Mouse (Mus musculus) forebrain, postnatal 0 days (tissue): ENCODE measurements around the gene Arvcf. TPM values are rescaled to one million over a fixed set of nuclear protein-coding genes. Genes with fewer than 3 reads are reported as not detected.

Experiments used
- ATAC-seq: fragments of 200-750 bp; cut with Nextera tagmentation; 2 replicates; pipeline ENCODE4 v1.8.0; 2017; ENCODE audit warnings: mild to moderate bottlenecking, moderate library complexity
- DNase-seq: peaks from one replicate; pipeline ENCODE4 v3.0.0-alpha.2; 2015
- H3K27ac ChIP-seq: fragments of 300-500 bp; sonication (generic); 2 replicates; pipeline ENCODE4 v1.5.1; 2014; ENCODE audit warnings: low read depth, mild to moderate bottlenecking, antibody characterized with exemption, low read length, moderate library complexity, mixed read lengths
- H3K27me3 ChIP-seq: fragments of 300-500 bp; sonication (generic); 2 replicates; pipeline ENCODE4 v1.6.1; 2014; ENCODE audit warnings: mild to moderate bottlenecking, low read length, mixed read lengths; ENCODE audit not compliant: insufficient read depth
- H3K36me3 ChIP-seq: fragments of 300-500 bp; sonication (generic); 2 replicates; pipeline ENCODE4 v1.6.1; 2014; ENCODE audit warnings: mild to moderate bottlenecking, moderate library complexity; ENCODE audit not compliant: insufficient read depth
- H3K4me1 ChIP-seq: fragments of 300-500 bp; sonication (generic); 2 replicates; pipeline ENCODE4 v1.6.1; 2014; ENCODE audit warnings: antibody characterized with exemption; ENCODE audit not compliant: insufficient read depth
- H3K4me2 ChIP-seq: fragments of 300-500 bp; sonication (generic); 2 replicates; pipeline ENCODE4 v1.6.1; 2014; ENCODE audit warnings: low read depth, mild to moderate bottlenecking, moderate library complexity
- H3K4me3 ChIP-seq: fragments of 300-500 bp; sonication (generic); 2 replicates; pipeline ENCODE4 v1.5.1; 2014; ENCODE audit warnings: low read depth, low read length, mixed read lengths
- H3K9ac ChIP-seq: fragments of 300-500 bp; sonication (generic); 2 replicates; pipeline ENCODE4 v1.6.1; 2014; ENCODE audit warnings: mild to moderate bottlenecking
- H3K9me3 ChIP-seq: fragments of 300-500 bp; sonication (generic); 2 replicates; pipeline ENCODE4 v1.6.1; 2016; ENCODE audit warnings: low read length
- CTCF ChIP-seq: sonication (generic); IDR thresholded peaks from 2 replicates; pipeline ENCODE4 v1.5.1; 2016; ENCODE audit warnings: antibody characterized with exemption, control low read depth, low read depth
- WGBS: fragments of 180-500 bp; shearing (Covaris S2); extraction: QIAGEN DNeasy Blood & Tissue Kit; methylation state at CpG from one replicate; pipeline ENCODE4 v1.1.7; 2014; 5-methylcytosine and 5-hydroxymethylcytosine counted together
- polyA plus RNA-seq: library from polyadenylated mRNA; unstranded; fragments of >200 nt; fragmentation: Nextera tagmentation; extraction: Ambion mirVana; gene quantifications from 2 replicates; pipeline ENCODE4 v1.2.1, GENCODE M21; 2015
- total RNA-seq: library from RNA; depleted of rRNA; stranded (reverse); fragments of >200 nt; gene quantifications from 2 replicates; pipeline ENCODE4 v1.2.3, GENCODE M21; 2014

The Arvcf gene
- total and polyA plus RNA-seq, 2 experiments from 2014 or later, result 42.8 to 120 TPM

DNA sequence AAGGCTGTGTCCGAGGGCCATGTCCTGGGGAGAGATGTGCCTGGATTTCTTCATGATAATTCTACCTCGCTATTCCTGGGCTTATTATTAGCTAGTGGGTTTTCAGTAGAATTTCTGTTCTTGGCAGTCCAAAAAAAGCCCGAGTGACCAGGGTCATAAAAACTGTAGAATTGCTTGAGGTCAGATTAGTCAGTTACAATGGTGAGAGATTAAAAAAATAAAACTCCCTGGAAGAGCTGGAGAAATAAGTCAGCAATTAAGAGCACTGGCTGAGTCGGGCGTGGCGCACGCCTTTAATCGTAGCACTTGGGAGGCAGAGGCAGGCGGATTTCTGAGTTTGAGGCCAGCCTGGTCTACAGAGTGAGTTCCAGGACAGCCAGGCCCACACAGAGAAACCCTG lies 20.0 kb upstream of the Arvcf start:
- Histone ChIP-seq H3K4me2 (no peak overlapping the region), H3K4me3 (no peak overlapping the region), H3K27me3 (no peaks in the 10 kb centered on the region), H3K9me3 (no peaks in the 10 kb centered on the region), H3K36me3 (peaks cover 21% of the 10 kb centered on the region), H3K9ac (no peak overlapping the region), H3K4me1 (no peaks in the 10 kb centered on the region), H3K27ac (no peak overlapping the region)
- ATAC-seq, result no peak
- no peak for TF ChIP-seq CTCF
- WGBS, result 95% methylated on average over 9 of the region's 9 CpGs
- no peak for DNase-seq

DNA sequence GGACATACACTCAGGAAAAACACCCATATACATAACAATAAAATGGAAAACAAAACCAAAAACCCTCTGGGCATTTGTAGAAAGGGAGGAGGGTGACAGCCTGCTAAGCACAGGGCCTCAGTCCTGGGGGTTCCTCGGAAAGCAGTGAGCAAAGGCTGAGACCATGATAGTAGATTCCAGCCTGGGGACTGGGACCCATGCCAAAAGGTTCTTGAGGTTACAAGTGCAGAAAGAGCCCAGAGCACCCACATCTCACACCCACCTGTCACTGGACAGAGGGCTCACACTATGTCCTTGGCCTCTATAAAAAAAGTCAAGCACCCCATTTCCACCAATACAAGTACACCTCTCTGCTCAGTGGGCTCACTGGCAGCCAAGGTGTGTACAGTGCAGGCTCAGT lies 19.5 kb upstream of the Arvcf start:
- no peak overlapping the region for H3K27ac ChIP-seq
- H3K27me3 ChIP-seq, result no peaks in the 10 kb centered on the region
- H3K4me2 ChIP-seq, result no peak overlapping the region
- H3K4me1 ChIP-seq, result no peaks in the 10 kb centered on the region
- H3K9me3 ChIP-seq, result no peaks in the 10 kb centered on the region
- TF ChIP-seq CTCF, result no peak
- no peak overlapping the region for H3K4me3 ChIP-seq
- DNase-seq (no peak), ATAC-seq (no peak)
- H3K36me3 ChIP-seq, result peaks cover 22% of the 10 kb centered on the region
- H3K9ac ChIP-seq, result no peak overlapping the region
- whole genome bisulfite sequencing, result 57% methylated on average over 1 of the region's 1 CpGs

DNA sequence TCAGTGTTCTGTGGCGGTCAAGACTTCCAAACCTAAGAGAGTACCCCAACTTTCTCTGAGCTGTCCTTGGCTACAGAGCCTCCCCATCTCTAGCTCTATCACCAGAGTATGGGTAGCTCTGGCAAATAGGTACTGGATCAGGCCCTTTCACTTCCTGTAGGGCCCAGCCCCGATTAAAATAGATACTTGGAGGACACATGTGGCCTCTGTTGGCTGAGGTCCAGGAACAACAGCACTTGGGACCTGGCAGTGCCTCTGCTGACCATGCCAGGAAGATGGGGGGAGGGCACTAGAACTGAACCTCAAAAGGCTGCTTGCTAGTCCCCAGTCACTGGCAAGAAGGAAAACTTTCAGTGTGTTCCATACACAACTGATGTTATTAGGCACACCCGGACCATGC lies 14.0 kb upstream of the Arvcf start:
- no peak for DNase-seq
- no peak overlapping the region for H3K4me2 ChIP-seq
- H3K4me3 ChIP-seq, result no peak overlapping the region
- H3K9ac ChIP-seq, result no peak overlapping the region
- no peak for TF ChIP-seq CTCF
- H3K4me1 ChIP-seq, result no peaks in the 10 kb centered on the region
- H3K9me3 ChIP-seq, result no peaks in the 10 kb centered on the region
- ATAC-seq, result no peak
- whole genome bisulfite sequencing, result 84% methylated on average over 3 of the region's 3 CpGs
- no peaks in the 10 kb centered on the region for H3K27me3 ChIP-seq
- no peak overlapping the region for H3K27ac ChIP-seq
- peaks cover 18% of the 10 kb centered on the region for H3K36me3 ChIP-seq

DNA sequence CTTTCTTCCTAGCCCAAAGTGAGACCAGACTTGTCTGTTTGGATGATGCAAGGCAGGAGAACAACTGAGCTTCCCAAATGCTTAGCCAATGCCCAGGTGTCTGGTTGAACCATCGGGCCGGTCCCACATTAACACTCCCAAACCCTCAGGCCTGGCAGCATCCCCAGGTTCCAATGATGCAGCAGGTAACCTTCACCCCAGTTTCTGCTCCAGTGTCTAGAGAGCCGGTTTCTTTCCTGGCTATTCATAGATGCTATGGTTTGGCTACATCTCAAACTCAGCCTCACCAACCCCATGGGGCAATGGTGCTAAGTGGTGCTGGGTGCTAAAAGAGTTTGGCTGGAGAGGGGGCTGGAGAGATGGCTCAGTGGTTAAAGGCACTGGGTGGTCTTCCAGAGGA lies 12.0 kb upstream of the Arvcf start:
- TF ChIP-seq CTCF, result no peak
- DNase-seq, result no peak
- 92% methylated on average over 3 of the region's 3 CpGs for WGBS

DNA sequence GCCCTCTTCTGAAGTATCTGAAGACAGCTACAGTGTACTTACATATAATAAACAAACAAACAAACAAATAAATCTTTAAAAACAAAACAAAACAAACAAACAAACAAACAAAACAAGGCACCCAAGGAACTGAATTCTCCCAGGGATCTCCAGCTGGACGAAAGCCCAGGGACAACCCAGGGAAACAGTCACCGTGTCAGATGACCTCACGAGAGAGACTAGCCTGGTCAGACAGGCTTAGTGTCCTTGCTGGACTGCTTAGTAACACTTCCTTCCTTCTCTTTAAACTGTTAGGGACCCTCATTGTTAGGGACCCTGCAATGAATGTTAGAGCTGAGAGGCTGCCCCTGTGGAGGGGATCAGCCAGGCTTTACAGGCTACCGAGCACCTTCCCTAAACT lies 10.7 kb upstream of the Arvcf start:
- no peaks in the 10 kb centered on the region for H3K4me1 ChIP-seq
- TF ChIP-seq CTCF, result no peak
- H3K4me2 ChIP-seq, result no peak overlapping the region
- no peak overlapping the region for H3K27ac ChIP-seq
- H3K9ac ChIP-seq, result no peak overlapping the region
- H3K36me3 ChIP-seq, result peaks cover 18% of the 10 kb centered on the region
- no peaks in the 10 kb centered on the region for H3K9me3 ChIP-seq
- no peak overlapping the region for H3K4me3 ChIP-seq
- H3K27me3 ChIP-seq, result no peaks in the 10 kb centered on the region
- 90% methylated on average over 4 of the region's 4 CpGs for WGBS
- ATAC-seq (no peak), DNase-seq (no peak)

More for the DNA sequence above, 12.0 kb upstream of the Arvcf start:
- Histone ChIP-seq H3K9me3 (no peaks in the 10 kb centered on the region), H3K4me2 (no peak overlapping the region), H3K36me3 (peaks cover 18% of the 10 kb centered on the region), H3K4me3 (no peak overlapping the region), H3K4me1 (no peaks in the 10 kb centered on the region), H3K9ac (no peak overlapping the region), H3K27ac (no peak overlapping the region), H3K27me3 (no peaks in the 10 kb centered on the region)
- ATAC-seq, result no peak

GRCm38 (mm10) chr16:18339866-18340265 lies 8.1 kb upstream of the Arvcf start:
- ATAC-seq (no peak), DNase-seq (no peak)
- H3K4me1 ChIP-seq, result peaks cover 9% of the 10 kb centered on the region; the same call in 1 of the 2 replicates
- H3K9me3 ChIP-seq, result no peaks in the 10 kb centered on the region
- no peak overlapping the region for H3K9ac ChIP-seq
- TF ChIP-seq CTCF, result no peak
- WGBS, result 59% methylated on average over 1 of the region's 1 CpGs
- no peaks in the 10 kb centered on the region for H3K27me3 ChIP-seq
- H3K4me2 ChIP-seq, result no peak overlapping the region
- H3K27ac ChIP-seq, result no peak overlapping the region
- peaks cover 11% of the 10 kb centered on the region; the same call in 1 of the 2 replicates for H3K36me3 ChIP-seq
- H3K4me3 ChIP-seq, result no peak overlapping the region

DNA sequence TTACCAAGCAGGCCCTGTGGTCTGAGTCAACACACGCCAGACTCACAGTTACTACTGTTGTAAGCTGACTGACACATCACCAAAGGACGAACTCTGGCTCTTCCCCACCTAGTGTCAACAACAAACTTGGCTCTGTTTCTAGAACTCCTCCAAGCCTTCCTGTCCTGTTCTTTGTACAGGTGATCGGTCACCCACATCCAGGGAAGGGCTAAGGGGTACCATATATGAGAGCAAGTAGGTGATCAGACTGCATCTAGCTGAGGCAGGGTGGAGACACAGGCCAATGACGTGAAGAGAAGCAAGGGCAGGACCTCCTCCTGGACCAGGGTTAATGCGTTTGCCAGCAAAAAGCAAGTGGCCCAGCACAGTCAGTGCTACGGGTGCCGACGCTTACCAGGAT lies 6.4 kb upstream of the Arvcf start:
- ATAC-seq, result no peak
- 93% methylated on average over 8 of the region's 8 CpGs for WGBS
- Histone ChIP-seq H3K9ac (no peak overlapping the region), H3K4me3 (no peak overlapping the region), H3K9me3 (no peaks in the 10 kb centered on the region), H3K27ac (no peak overlapping the region), H3K4me1 (peaks cover 9% of the 10 kb centered on the region; the same call in 1 of the 2 replicates), H3K36me3 (peaks cover 11% of the 10 kb centered on the region; the same call in 1 of the 2 replicates), H3K27me3 (no peaks in the 10 kb centered on the region), H3K4me2 (no peak overlapping the region)
- DNase-seq, result no peak
- TF ChIP-seq CTCF, result no peak
